Mouse (Mus musculus) E14TG2a.4 (cell line): ENCODE data around the gene Dnmt1.
A peak's percentile ranks its signal among the peaks of the same experiment; 100 is the strongest.

Source experiments
- H3K27me3 ChIP-seq: 2 replicates; pipeline ENCODE4 v1.6.1; 2014; ENCODE audit warnings: low read length, control low read depth; ENCODE audit not compliant: insufficient read depth
- H3K36me3 ChIP-seq: 2 replicates; pipeline ENCODE4 v1.6.1; 2014; ENCODE audit warnings: low read length, control low read depth; ENCODE audit not compliant: insufficient read depth
- H3K4me1 ChIP-seq: replicated peaks from 2 replicates; pipeline ENCODE4 v1.6.1; 2014; ENCODE audit warnings: low read depth, low read length, control low read depth
- H3K4me3 ChIP-seq: replicated peaks from 2 replicates; pipeline ENCODE4 v1.5.1; 2014; ENCODE audit warnings: mild to moderate bottlenecking, low read length
- H3K9me3 ChIP-seq: 2 replicates; pipeline ENCODE4 v1.6.1; 2014; ENCODE audit warnings: low read length, control low read depth
- CTCF ChIP-seq: conservative IDR thresholded peaks from 2 replicates; pipeline ENCODE4 v1.5.1; 2014; ENCODE audit warnings: low read length
- NANOG ChIP-seq: IDR thresholded peaks from 2 replicates; pipeline ENCODE4 v1.6.1; 2014; ENCODE audit warnings: borderline replicate concordance, low read length, mixed read lengths
- POU5F1 ChIP-seq: IDR thresholded peaks from 2 replicates; pipeline ENCODE4 v1.6.1; 2014; ENCODE audit warnings: low read length, borderline replicate concordance

The Dnmt1 gene

DNA sequence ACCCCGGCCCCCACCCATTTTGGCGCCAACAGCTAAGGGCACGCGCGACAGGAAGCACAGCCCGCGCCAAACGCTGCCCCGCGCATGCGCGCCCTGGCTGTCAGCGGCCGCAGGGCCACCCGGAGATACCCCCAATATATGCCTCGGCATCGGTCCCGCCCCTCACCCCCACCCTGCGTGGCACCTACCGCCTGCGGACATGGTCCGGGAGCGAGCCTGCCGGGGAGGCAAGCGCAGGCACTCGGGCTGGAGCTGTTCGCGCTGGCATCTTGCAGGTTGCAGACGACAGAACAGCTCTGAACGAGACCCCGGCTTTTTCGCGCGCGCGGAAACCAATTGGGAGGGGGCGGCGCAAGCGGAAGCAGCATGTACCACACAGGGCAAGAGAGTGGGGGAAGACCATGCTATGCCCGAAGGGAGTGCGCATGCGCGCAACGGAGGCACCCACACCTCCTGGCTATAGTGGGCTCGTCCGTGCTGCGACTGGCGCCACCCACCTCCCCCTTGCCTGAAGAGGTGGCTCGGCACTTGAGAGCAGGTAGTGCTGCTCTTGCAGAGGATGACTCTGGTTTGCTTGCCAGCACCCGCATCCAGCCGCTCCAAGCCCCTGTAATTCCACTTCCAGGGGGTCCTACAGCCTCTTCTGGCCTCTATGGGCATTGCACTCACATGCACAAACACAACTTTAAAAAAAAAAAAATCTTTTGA is 7.0 kb downstream of the Dnmt1 start:
- peaks cover 23% of the 10 kb centered on the region for H3K36me3 ChIP-seq
- H3K4me3 ChIP-seq = peak overlapping the region; percentile 94
- TF ChIP-seq CTCF = peak; percentile 27
- no peak for TF ChIP-seq NANOG
- no peak for TF ChIP-seq POU5F1
- no peaks in the 10 kb centered on the region for H3K27me3 ChIP-seq
- H3K4me1 ChIP-seq = peaks cover 53% of the 10 kb centered on the region
- no peaks in the 10 kb centered on the region for H3K9me3 ChIP-seq

DNA sequence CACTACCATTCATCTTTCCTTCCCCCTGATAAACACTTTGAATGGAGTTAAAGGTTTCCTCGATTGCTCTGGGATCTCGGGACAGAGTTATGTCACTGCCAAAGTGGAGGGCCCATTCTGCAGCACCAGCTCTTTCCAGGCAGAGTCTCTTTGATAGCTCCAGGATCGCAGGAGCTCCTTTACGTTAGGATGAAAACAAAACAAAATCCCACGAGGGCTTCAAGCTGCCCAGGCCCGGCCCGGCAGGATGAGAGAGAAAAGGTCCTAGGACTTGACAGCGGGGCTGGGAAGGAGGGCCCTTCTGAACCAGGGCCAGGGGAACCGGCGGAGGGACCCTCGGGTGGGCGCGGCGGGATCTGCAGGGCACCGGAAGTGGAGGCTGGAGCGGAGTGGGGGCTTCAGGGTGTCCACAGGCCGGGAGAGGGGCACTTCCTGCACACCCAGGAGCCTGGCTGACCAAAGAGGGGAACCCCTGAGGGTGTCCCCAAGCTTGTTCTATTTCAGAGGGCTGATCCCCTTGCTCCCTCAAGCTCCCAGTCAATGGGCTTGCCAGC is 7.6 kb downstream of the Dnmt1 start:
- no peaks in the 10 kb centered on the region for H3K27me3 ChIP-seq
- H3K4me1 ChIP-seq = peaks cover 59% of the 10 kb centered on the region
- H3K9me3 ChIP-seq = no peaks in the 10 kb centered on the region
- H3K36me3 ChIP-seq = peaks cover 29% of the 10 kb centered on the region
- H3K4me3 ChIP-seq = peak overlapping the region; percentile 94
- TF ChIP-seq POU5F1 (no peak), NANOG (no peak), CTCF (no peak)

DNA sequence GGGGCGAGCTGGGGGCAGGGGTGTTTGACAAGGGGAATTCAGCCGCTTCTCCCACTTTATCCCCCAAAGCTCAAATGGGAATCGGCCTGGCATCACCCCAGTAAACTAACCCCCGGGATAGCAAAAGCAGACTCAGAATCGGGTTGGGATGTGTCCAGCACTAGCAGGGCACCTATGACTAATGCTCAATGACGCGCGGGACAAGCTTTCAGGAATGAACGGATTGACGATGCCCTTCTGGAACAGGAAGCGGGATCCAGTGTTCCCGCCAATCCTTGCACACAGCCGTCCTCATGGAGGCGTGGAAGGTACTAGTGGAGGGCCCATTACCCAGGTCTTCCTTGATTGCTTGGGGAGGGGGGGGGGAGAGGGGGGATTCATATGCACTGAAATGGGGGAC is 8.2 kb downstream of the Dnmt1 start:
- Histone ChIP-seq H3K36me3 (peaks cover 35% of the 10 kb centered on the region), H3K27me3 (no peaks in the 10 kb centered on the region), H3K4me3 (peak overlapping the region; percentile 94), H3K9me3 (no peaks in the 10 kb centered on the region), H3K4me1 (peaks cover 65% of the 10 kb centered on the region)
- TF ChIP-seq NANOG (no peak), CTCF (no peak), POU5F1 (no peak)

DNA sequence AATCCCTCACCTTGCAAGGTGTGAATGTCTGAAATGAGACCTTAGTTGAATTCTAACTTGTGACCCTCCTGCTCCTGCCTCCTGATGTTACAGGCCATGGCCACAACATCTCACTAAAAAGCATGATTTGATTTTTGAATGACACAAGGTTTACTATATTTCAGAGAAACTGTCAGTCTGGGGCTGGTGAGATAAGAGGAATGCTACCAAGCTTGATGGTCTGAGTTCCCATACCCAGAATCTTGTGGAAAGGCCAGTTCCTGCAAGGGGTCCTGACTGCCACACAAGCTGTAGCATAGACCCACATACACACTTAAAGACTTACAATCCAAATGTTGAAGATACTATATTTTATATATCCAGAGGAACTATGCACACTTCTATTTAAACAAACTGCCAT is 9.3 kb downstream of the Dnmt1 start:
- Histone ChIP-seq H3K4me1 (peaks cover 76% of the 10 kb centered on the region), H3K9me3 (no peaks in the 10 kb centered on the region), H3K27me3 (no peaks in the 10 kb centered on the region), H3K36me3 (peaks cover 46% of the 10 kb centered on the region), H3K4me3 (peak overlapping the region; percentile 94)
- no peak for TF ChIP-seq CTCF
- no peak for TF ChIP-seq NANOG
- TF ChIP-seq POU5F1 = no peak

DNA sequence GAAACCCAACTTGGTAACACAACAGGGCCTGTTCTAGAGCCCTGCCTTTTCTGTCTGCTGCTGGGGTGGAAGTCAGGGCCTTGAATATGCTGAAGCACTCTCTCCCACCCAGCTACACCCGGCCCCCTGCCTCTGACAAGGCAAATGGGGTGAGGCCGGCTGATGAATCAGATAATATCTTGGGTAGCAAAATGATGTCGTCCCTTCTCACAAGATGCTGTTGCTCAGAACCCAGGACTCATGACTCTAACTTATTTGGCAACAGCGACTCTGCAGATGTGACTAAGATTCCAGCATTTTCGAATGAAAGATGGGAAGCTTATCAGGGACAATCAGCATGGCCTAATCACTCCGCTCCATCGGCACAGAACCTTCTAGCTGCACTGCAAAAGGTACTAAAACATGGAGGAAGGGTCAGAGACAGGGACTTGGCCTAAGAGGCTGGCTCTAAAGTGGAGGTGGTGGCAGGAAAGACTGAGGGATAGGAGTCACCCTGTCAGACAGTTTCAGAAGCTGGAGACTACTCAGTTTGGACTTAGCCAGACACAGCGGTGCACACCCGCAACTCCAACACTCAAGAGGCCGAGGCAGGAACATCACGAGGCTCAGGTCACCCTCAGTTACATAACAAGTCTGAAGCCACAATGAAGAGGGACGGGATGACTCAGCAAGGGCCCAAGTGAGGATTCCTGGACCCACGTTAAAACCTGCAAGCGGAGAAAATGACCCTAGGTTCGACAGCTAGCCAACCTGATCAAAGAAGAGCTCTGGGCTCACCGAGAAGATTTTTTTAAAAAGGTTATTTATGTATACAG is 13.4 kb downstream of the Dnmt1 start:
- peaks cover 79% of the 10 kb centered on the region for H3K36me3 ChIP-seq
- no peaks in the 10 kb centered on the region for H3K27me3 ChIP-seq
- peaks cover 93% of the 10 kb centered on the region for H3K4me1 ChIP-seq
- peak overlapping the region; percentile 17 for H3K4me3 ChIP-seq
- TF ChIP-seq CTCF (no peak), POU5F1 (no peak), NANOG (no peak)
- H3K9me3 ChIP-seq = no peaks in the 10 kb centered on the region

DNA sequence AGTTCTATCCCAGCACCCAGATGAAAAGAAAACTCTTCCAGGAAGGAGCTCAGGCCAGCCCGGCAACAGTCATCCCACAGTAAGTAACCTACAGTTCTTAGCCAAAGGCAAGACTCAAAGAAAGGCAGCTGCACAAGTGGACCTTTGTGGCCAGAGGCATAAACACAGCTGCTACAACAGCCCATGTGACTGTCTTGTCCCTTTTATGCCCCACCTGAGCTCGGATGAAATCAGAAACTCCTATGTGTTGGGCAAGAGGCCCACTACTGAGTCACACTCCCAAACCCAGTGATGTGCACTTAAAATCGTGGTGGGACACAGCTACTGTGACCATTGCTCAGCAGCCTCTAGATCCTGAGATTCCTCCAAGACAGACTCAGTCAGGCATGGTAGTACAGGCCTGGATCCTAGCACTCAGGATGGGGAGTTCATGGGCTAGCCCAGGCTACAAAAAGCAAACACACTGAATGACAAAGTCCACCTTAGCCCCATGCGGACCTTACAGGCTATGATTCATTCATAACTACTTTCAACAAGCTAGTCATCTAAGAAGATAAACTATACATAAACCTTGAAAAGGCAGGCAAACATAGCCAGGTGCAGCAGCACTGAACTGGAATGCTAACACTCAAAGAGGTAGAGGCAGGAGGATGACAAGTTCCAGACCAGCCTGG is 14.9 kb downstream of the Dnmt1 start:
- H3K9me3 ChIP-seq = no peaks in the 10 kb centered on the region
- peaks cover 83% of the 10 kb centered on the region for H3K36me3 ChIP-seq
- TF ChIP-seq NANOG = no peak
- TF ChIP-seq POU5F1 = no peak
- no peak for TF ChIP-seq CTCF
- H3K4me1 ChIP-seq = peaks cover 86% of the 10 kb centered on the region
- peak overlapping the region; percentile 30; the same call in 1 of the 2 replicates for H3K4me3 ChIP-seq
- H3K27me3 ChIP-seq = no peaks in the 10 kb centered on the region

DNA sequence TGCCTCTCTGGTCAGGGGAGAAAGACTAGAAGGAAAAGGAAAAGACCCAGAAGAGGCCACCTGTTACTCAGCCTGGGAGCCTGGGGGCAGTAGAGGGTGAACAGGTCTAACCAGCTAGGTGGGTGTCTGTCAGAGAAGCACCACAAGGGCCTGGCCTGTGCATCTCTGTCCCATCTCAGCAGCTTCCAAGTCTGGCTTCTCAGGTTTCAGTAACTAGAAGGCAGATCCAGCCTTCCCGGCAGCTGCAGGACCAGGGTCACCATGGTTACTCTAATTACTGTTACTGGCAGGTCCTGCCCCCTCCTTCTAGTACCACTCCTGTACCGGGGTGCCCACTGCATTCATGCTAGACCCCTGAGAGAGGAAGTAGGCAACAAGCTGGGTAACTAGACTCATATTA is 15.8 kb downstream of the Dnmt1 start:
- H3K4me3 ChIP-seq = peak overlapping the region; percentile 30
- peaks cover 83% of the 10 kb centered on the region for H3K36me3 ChIP-seq
- peaks cover 77% of the 10 kb centered on the region for H3K4me1 ChIP-seq
- TF ChIP-seq NANOG (no peak), CTCF (peak; percentile 9; the same call in 1 of the 2 replicates)
- no peaks in the 10 kb centered on the region for H3K27me3 ChIP-seq
- H3K9me3 ChIP-seq = no peaks in the 10 kb centered on the region

DNA sequence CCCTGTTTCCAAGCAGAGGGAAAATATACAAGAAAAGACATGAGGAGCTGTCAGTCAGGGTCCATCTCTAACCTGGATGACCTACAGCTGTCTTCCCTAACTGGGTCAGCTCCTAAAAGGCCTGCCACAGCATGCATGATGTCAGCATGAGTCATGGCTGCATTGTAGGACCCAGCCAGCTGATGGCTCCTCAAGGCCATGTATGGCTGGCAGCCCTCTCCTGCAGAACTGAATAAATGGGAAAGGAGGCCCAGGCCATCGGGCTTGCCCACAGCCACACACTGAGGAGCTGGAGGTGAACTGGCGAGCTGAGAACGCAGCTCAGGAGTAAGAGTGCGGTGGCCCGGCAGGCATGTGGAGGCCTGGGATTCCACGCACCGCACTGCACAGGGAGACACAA is 16.3 kb downstream of the Dnmt1 start:
- peaks cover 86% of the 10 kb centered on the region for H3K36me3 ChIP-seq
- peak overlapping the region; percentile 30 for H3K4me3 ChIP-seq
- no peaks in the 10 kb centered on the region for H3K27me3 ChIP-seq
- H3K4me1 ChIP-seq = peaks cover 72% of the 10 kb centered on the region
- H3K9me3 ChIP-seq = no peaks in the 10 kb centered on the region
- no peak for TF ChIP-seq CTCF
- TF ChIP-seq NANOG = no peak
- no peak for TF ChIP-seq POU5F1
